Mouse (Mus musculus): ENCODE measurements around the gene Troap.

- TF ChIP-seq CTCF (IDR thresholded peaks at IDR 0.05 in 2 of 3, conservative IDR thresholded peaks at IDR 0.05 in 1 of 3; ENCODE audit: control insufficient read depth in 1 of 3, insufficient read depth in 1 of 3, low read depth in 2 of 3, low read length in 3 of 3, poor library complexity in 1 of 3, severe bottlenecking in 1 of 3) (no peak), SMC3 (IDR thresholded peaks at IDR 0.05; ENCODE audit: low read depth, low read length) (no peak), TAL1 (IDR thresholded peaks at IDR 0.05; ENCODE audit: low read length) (no peak), EP300 (IDR thresholded peaks at IDR 0.05; ENCODE audit: low read depth in 1 of 2, low read length in 2 of 2) (no peak), HCFC1 (IDR thresholded peaks at IDR 0.05; ENCODE audit: low read depth, low read length) (no peak), POLR2AphosphoS2 (IDR thresholded peaks at IDR 0.05; ENCODE audit: low read length) (no peak), ZNF384 (IDR thresholded peaks at IDR 0.05; ENCODE audit: low read depth, low read length) (no peak), USF1 (IDR thresholded peaks at IDR 0.05; ENCODE audit: low read depth, low read length) (no peak), MAX (IDR thresholded peaks at IDR 0.05; ENCODE audit: low read length) (no peak), POLR2A (IDR thresholded peaks at IDR 0.05; ENCODE audit: control insufficient read depth in 1 of 2, insufficient read depth in 1 of 2, low read depth in 1 of 2, low read length in 2 of 2, poor library complexity in 1 of 2) (no peak), ZMIZ1 (IDR thresholded peaks at IDR 0.05; ENCODE audit: low read depth, low read length) (no peak), NELFE (IDR thresholded peaks at IDR 0.05; ENCODE audit: low read depth, low read length) (no peak)
Observed at GRCm38 (mm10) chr15:99082840-99083239, 8.5 kb downstream of the Troap start.

All from MEL (cell line).